Mouse (Mus musculus) E14TG2a.4 (cell line): Measurements from ENCODE around the gene S100a5.

ENCODE experiments used
- H3K27me3 ChIP-seq: 2 replicates; pipeline ENCODE4 v1.6.1; 2014; ENCODE audit warnings: low read length, control low read depth; ENCODE audit not compliant: insufficient read depth
- H3K36me3 ChIP-seq: 2 replicates; pipeline ENCODE4 v1.6.1; 2014; ENCODE audit warnings: low read length, control low read depth; ENCODE audit not compliant: insufficient read depth
- H3K4me1 ChIP-seq: replicated peaks from 2 replicates; pipeline ENCODE4 v1.6.1; 2014; ENCODE audit warnings: low read depth, low read length, control low read depth
- H3K4me3 ChIP-seq: replicated peaks from 2 replicates; pipeline ENCODE4 v1.5.1; 2014; ENCODE audit warnings: mild to moderate bottlenecking, low read length
- H3K9me3 ChIP-seq: 2 replicates; pipeline ENCODE4 v1.6.1; 2014; ENCODE audit warnings: low read length, control low read depth
- CTCF ChIP-seq: conservative IDR thresholded peaks from 2 replicates; pipeline ENCODE4 v1.5.1; 2014; ENCODE audit warnings: low read length
- NANOG ChIP-seq: IDR thresholded peaks from 2 replicates; pipeline ENCODE4 v1.6.1; 2014; ENCODE audit warnings: borderline replicate concordance, low read length, mixed read lengths
- POU5F1 ChIP-seq: IDR thresholded peaks from 2 replicates; pipeline ENCODE4 v1.6.1; 2014; ENCODE audit warnings: low read length, borderline replicate concordance

Gene S100a5

DNA sequence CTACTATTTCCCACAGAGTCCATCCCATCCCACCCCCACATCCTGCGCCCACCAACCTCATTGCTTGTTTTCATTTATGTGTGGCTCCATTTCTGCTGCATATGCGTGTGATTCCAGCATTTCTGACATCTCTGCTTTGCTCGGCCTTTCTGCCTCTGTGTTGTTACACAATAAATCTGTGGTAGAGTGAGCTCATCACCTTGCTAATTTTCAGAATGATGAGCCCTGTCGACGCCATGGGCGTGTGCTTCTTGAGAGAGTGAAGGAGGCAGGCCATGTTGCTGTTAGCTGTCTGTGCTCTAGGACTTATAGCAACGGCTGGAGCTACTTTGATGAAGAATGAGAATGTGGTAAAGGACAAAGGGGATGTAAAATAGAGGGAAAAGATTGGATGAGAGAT, 32.7 kb downstream of the S100a5 start:
- 0 out of 2 replicates have a peak, but pooled peaks cover 4% of the 10 kb centered on the region for H3K9me3 ChIP-seq
- peaks cover 4% of the 10 kb centered on the region; the same call in 1 of the 2 replicates for H3K27me3 ChIP-seq
- H3K4me1 ChIP-seq = peaks cover 3% of the 10 kb centered on the region; the same call in 1 of the 2 replicates
- H3K4me3 ChIP-seq = no peak overlapping the region
- no peak for TF ChIP-seq POU5F1
- TF ChIP-seq NANOG = no peak
- no peak for TF ChIP-seq CTCF
- H3K36me3 ChIP-seq = no peaks in the 10 kb centered on the region

DNA sequence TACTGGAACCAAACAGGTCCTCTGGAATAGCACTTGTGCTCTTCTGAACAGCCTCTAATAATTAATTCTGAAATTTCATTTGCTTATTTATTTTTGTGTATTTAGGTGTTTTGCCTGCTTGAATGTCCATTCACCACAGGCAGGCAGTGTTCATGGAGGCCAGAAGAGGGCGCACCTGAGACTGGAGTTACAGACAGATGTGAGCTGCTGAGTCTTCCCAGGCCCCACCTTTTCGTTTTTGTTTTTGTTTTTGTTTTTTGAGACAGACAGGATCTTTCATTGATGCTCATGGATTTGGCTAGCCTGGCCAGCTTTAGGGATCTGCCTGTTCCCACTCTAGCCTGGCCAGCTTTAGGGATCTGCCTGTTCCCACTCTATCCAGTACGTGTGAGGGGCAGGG, 35.9 kb downstream of the S100a5 start:
- Histone ChIP-seq H3K4me1 (peaks cover 3% of the 10 kb centered on the region; the same call in 1 of the 2 replicates), H3K9me3 (0 out of 2 replicates have a peak, but pooled peaks cover 4% of the 10 kb centered on the region), H3K4me3 (no peak overlapping the region), H3K27me3 (no peaks in the 10 kb centered on the region), H3K36me3 (no peaks in the 10 kb centered on the region)
- TF ChIP-seq NANOG (no peak), CTCF (peak; percentile 53)

DNA sequence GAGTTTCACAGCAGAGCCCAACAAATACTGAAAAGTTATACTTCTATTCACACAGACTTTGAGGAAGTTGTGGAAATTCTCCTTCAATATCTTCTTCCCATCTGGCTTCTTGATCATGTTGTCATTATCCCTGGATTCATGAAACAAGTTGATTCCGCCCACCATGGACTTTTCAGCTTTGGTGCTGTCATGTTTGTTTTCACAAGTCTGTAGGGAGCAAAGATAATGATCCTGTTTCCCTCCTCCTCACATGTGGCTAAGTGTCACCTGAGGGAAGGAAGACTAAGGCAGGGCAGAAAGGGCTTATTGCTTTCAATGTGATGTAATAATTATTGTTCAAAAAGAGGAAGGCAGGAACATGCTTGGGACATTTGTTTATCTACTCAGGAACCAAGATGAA, 39.0 kb downstream of the S100a5 start:
- Histone ChIP-seq H3K4me3 (no peak overlapping the region), H3K4me1 (peaks cover 3% of the 10 kb centered on the region; the same call in 1 of the 2 replicates), H3K36me3 (no peaks in the 10 kb centered on the region), H3K9me3 (0 out of 2 replicates have a peak, but pooled peaks cover 4% of the 10 kb centered on the region), H3K27me3 (0 out of 2 replicates have a peak, but pooled peaks cover 3% of the 10 kb centered on the region)
- TF ChIP-seq CTCF (no peak), POU5F1 (no peak), NANOG (no peak)

DNA sequence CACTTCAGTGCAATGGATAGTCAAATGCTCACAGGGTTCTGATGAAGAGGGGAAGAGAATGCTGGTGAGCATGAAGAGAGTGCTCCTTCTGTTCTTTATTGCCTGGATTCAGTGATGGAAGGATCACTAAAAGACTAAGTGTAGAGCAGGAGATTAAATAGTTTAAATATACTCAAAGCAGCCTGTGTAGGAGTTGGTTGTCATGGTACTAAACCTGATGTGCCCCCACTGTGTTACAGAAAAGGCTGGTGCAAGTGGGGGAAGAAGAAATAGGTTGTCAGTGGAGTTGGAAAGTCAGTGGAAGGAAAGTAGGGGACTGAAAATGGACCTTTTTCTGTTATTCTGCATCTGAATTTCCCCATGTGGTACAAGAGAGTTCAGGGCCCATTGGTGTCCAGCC, 40.7 kb downstream of the S100a5 start:
- Histone ChIP-seq H3K36me3 (no peaks in the 10 kb centered on the region), H3K4me3 (no peak overlapping the region), H3K9me3 (no peaks in the 10 kb centered on the region), H3K4me1 (no peaks in the 10 kb centered on the region), H3K27me3 (0 out of 2 replicates have a peak, but pooled peaks cover 3% of the 10 kb centered on the region)
- TF ChIP-seq NANOG (no peak), CTCF (no peak), POU5F1 (no peak)

DNA sequence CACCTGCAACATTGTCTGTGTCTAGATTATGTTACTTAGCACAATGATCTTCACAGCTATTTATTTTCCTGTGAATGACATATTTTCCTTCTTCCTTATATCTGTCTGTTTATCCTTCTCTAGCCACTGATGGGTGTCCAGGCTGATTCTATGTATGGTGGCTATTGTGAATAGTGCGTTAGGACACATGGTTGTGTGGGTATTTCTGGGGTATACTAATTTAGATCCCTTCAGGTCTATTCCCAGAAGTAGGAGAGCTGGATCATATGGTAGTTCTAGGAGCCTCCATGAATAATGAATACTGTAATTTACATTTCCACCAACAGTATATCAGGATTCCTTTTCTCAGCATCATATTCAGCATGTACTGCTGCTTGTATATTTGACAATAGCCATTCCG, 41.5 kb downstream of the S100a5 start:
- H3K4me1 ChIP-seq = no peaks in the 10 kb centered on the region
- H3K27me3 ChIP-seq = 0 out of 2 replicates have a peak, but pooled peaks cover 3% of the 10 kb centered on the region
- no peak overlapping the region for H3K4me3 ChIP-seq
- TF ChIP-seq POU5F1 = no peak
- TF ChIP-seq NANOG = no peak
- TF ChIP-seq CTCF = no peak
- no peaks in the 10 kb centered on the region for H3K9me3 ChIP-seq
- H3K36me3 ChIP-seq = no peaks in the 10 kb centered on the region

DNA sequence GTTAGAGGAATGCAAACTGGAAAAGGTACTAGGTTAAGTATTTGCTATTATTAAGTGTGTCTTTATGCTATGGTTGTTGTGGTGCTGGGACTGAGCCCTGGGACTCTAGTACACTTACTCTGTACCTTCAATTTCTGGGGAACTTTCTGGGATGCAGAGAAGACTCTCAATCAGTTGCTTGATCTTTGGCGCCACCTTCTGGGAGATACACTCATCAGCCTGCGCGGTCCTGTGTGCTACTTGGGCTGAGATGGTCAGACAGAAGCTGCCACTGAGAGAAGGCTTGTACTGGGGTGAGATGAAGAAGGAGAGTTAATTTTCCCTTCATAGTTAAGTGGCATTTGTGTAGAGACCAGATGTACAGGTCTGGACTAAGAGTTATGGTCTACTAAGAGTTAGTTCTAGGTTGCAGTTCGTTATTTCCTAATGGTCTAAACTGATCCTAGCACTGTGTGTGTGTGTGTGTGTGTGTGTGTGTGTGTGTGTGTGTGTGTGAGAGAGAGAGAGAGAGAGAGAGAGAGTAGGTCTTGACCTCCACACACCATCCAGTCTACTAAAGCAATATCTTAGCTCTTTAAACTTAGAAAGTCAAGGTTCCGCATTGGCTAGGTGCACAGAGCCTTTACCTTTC, 44.7 kb downstream of the S100a5 start:
- H3K9me3 ChIP-seq = no peaks in the 10 kb centered on the region
- no peak overlapping the region for H3K4me3 ChIP-seq
- no peaks in the 10 kb centered on the region for H3K36me3 ChIP-seq
- no peaks in the 10 kb centered on the region for H3K4me1 ChIP-seq
- TF ChIP-seq POU5F1 (no peak), NANOG (no peak), CTCF (peak; percentile 63)
- peaks cover 8% of the 10 kb centered on the region; the same call in 1 of the 2 replicates for H3K27me3 ChIP-seq

DNA sequence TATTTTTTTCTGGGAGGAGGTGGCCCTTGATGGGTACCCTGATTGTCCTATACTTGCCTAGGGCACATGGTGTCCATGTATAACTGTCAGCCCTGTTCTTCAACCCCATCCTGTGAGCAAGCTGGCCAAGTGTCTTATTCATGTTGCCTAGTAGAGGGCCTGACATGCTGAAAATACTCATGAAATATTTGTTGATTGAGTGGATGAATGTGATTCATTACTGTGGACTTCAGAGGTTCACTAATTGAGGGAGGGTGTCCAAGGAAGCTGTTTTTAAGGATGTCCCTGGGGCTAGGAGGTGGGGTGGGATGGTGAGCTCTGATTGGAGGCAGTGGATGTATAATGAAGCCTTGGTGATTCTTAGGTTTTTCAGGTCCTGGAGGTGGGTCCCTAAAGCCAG, 45.4 kb downstream of the S100a5 start, which contains the start of gene S100a7a:
TSS of gene S100a7a (plus strand) at position 301 of the 400 bp plus-strand sequence.
- H3K4me3 ChIP-seq = no peak within 1 kb of the TSS
- H3K36me3 ChIP-seq = no peaks in the 10 kb centered on the region
- TF ChIP-seq CTCF = no peak
- TF ChIP-seq NANOG = no peak
- no peak for TF ChIP-seq POU5F1
- no peaks in the 10 kb centered on the region for H3K4me1 ChIP-seq
- peaks cover 8% of the 10 kb centered on the region; the same call in 1 of the 2 replicates for H3K27me3 ChIP-seq
- H3K9me3 ChIP-seq = no peaks in the 10 kb centered on the region

DNA sequence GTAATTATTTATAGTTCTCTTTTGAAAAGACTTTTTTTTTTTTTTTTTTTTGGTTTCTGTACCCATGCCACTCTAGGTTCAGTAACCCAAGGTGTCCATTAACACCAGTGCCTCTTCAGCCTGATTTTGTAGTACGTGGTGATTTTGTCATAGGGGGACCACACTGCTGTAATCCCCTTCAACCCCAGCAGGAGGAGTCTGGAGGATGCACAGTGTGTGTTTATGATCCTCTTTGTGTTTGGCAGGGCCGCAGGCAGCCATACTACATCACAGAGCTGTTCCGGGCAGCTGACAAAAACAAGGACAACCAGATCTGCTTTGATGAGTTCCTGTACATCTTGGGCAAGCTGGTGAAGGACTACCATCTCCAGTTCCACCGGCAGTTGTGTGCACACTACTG, 49.1 kb downstream of the S100a5 start:
- no peaks in the 10 kb centered on the region for H3K9me3 ChIP-seq
- TF ChIP-seq CTCF (peak; percentile 43), POU5F1 (no peak)
- no peaks in the 10 kb centered on the region for H3K4me1 ChIP-seq
- H3K36me3 ChIP-seq = no peaks in the 10 kb centered on the region
- no peak overlapping the region for H3K4me3 ChIP-seq
- H3K27me3 ChIP-seq = peaks cover 6% of the 10 kb centered on the region; the same call in 1 of the 2 replicates
